Mouse (Mus musculus): ENCODE data around the gene Itpr3. TPM values are rescaled to one million over a fixed set of nuclear protein-coding genes. Genes with fewer than 3 reads are reported as not detected.

Itpr3 gene
- polyA plus RNA-seq, 1 experiment = 21.9 TPM

GRCm38 (mm10) chr17:27140262-27140661, 83.2 kb downstream of the Itpr3 start:
- H3K27me3 ChIP-seq (ENCODE audit: control insufficient read depth, insufficient read depth, low read length, poor library complexity, severe bottlenecking) = no peaks in the 10 kb centered on the region
- no peak overlapping the region for H3K27ac ChIP-seq (ENCODE audit: insufficient read depth, low read length)
- no peak overlapping the region for H3K9ac ChIP-seq (ENCODE audit: low read depth, poor library complexity, severe bottlenecking)
- peaks cover 4% of the 10 kb centered on the region for H3K4me1 ChIP-seq (ENCODE audit: control insufficient read depth, insufficient read depth, low read length)
- no peaks in the 10 kb centered on the region for H3K36me3 ChIP-seq (ENCODE audit: control insufficient read depth, insufficient read depth, low read length, poor library complexity, severe bottlenecking)
- no peak overlapping the region for H3K4me3 ChIP-seq (ENCODE audit: low read depth, low read length)
- no peaks in the 10 kb centered on the region for H3K9me3 ChIP-seq (replicated peaks; ENCODE audit: control insufficient read depth, insufficient read depth, low read length, poor library complexity, severe bottlenecking)
- no peak for TF ChIP-seq EP300 (IDR thresholded peaks at IDR 0.05; ENCODE audit: insufficient read depth, low read depth, low read length)
- TF ChIP-seq CTCF (IDR thresholded peaks at IDR 0.05; ENCODE audit: low read depth, low read length) = no peak
- no peak for TF ChIP-seq POLR2A (IDR thresholded peaks at IDR 0.05; ENCODE audit: insufficient read depth, low read length)

GRCm38 (mm10) chr17:27141971-27142450, 84.9 kb downstream of the Itpr3 start:
- Histone ChIP-seq H3K9ac (ENCODE audit: low read depth, poor library complexity, severe bottlenecking) (no peak overlapping the region), H3K36me3 (ENCODE audit: control insufficient read depth, insufficient read depth, low read length, poor library complexity, severe bottlenecking) (no peaks in the 10 kb centered on the region), H3K9me3 (replicated peaks; ENCODE audit: control insufficient read depth, insufficient read depth, low read length, poor library complexity, severe bottlenecking) (no peaks in the 10 kb centered on the region), H3K27me3 (ENCODE audit: control insufficient read depth, insufficient read depth, low read length, poor library complexity, severe bottlenecking) (no peaks in the 10 kb centered on the region), H3K27ac (ENCODE audit: insufficient read depth, low read length) (no peak overlapping the region), H3K4me1 (ENCODE audit: control insufficient read depth, insufficient read depth, low read length) (peaks cover 4% of the 10 kb centered on the region), H3K4me3 (ENCODE audit: low read depth, low read length) (no peak overlapping the region)
- 0 out of 2 replicates have a peak, but pooled peaks have one; percentile 8 for TF ChIP-seq EP300 (IDR thresholded peaks at IDR 0.05; ENCODE audit: insufficient read depth, low read depth, low read length)
- TF ChIP-seq POLR2A (IDR thresholded peaks at IDR 0.05; ENCODE audit: insufficient read depth, low read length) = no peak

DNA sequence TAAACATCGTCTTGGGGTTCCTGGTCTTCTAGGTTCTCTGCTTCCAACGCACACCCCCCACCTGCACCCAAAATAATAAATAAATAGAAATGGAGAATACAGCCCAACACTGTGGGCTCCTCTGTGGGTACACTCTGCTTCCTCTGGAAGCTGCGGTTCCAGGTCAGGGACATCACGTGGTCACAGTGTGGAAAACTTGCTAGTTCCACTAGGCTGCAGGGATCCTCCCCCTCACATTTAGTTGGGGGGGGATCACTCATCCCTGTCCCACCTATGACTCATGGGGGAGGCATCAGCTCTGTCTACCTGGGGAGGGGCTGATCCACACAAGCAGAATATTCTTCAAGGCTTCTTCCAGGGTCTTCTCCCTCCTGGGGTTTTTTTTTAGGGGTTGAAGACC, 87.0 kb downstream of the Itpr3 start:
- H3K9ac ChIP-seq (ENCODE audit: low read depth, poor library complexity, severe bottlenecking) = no peak overlapping the region
- no peaks in the 10 kb centered on the region for H3K9me3 ChIP-seq (replicated peaks; ENCODE audit: control insufficient read depth, insufficient read depth, low read length, poor library complexity, severe bottlenecking)
- H3K27ac ChIP-seq (ENCODE audit: insufficient read depth, low read length) = no peak overlapping the region
- H3K36me3 ChIP-seq (ENCODE audit: control insufficient read depth, insufficient read depth, low read length, poor library complexity, severe bottlenecking) = no peaks in the 10 kb centered on the region
- peaks cover 4% of the 10 kb centered on the region for H3K4me1 ChIP-seq (ENCODE audit: control insufficient read depth, insufficient read depth, low read length)
- no peaks in the 10 kb centered on the region for H3K27me3 ChIP-seq (ENCODE audit: control insufficient read depth, insufficient read depth, low read length, poor library complexity, severe bottlenecking)
- H3K4me3 ChIP-seq (ENCODE audit: low read depth, low read length) = no peak overlapping the region
- TF ChIP-seq CTCF (IDR thresholded peaks at IDR 0.05; ENCODE audit: low read depth, low read length) = no peak

DNA sequence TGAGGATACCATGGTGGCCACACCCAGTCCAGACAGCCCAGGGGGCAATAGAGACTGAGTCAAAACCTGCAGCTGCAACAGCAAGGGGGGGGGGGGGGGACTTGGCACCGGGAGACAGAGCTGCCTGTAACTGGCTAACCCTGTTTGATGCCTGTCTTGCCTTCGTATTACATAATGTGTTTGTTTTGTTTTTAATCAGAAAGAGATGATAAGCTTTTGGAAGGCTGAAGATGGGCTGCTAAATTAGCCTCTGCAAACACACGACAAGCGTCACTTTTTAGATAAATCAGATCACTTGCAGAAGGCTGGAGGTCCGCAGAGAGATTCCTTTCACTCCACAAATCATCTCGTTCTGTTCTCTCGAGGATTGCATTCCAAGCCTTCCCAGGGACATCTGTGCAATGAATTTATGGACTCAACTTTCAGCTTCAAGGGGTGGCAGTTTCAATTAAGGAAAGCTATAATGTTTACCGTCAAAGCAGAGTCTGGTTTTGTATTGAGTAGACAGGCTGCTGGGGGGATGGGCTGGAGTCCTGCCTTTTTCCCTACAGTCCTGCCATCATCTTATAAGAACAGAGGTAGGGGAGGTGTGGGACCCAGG, 89.3 kb downstream of the Itpr3 start:
- no peak overlapping the region for H3K27ac ChIP-seq (ENCODE audit: insufficient read depth, low read length)
- H3K4me3 ChIP-seq (ENCODE audit: low read depth, low read length) = no peak overlapping the region
- H3K36me3 ChIP-seq (ENCODE audit: control insufficient read depth, insufficient read depth, low read length, poor library complexity, severe bottlenecking) = no peaks in the 10 kb centered on the region
- TF ChIP-seq CTCF (IDR thresholded peaks at IDR 0.05; ENCODE audit: low read depth, low read length) (no peak), EP300 (IDR thresholded peaks at IDR 0.05; ENCODE audit: insufficient read depth, low read depth, low read length) (no peak), POLR2A (IDR thresholded peaks at IDR 0.05; ENCODE audit: insufficient read depth, low read length) (no peak)
- no peaks in the 10 kb centered on the region for H3K9me3 ChIP-seq (replicated peaks; ENCODE audit: control insufficient read depth, insufficient read depth, low read length, poor library complexity, severe bottlenecking)
- no peaks in the 10 kb centered on the region for H3K27me3 ChIP-seq (ENCODE audit: control insufficient read depth, insufficient read depth, low read length, poor library complexity, severe bottlenecking)
- H3K4me1 ChIP-seq (ENCODE audit: control insufficient read depth, insufficient read depth, low read length) = peaks cover 4% of the 10 kb centered on the region
- no peak overlapping the region for H3K9ac ChIP-seq (ENCODE audit: low read depth, poor library complexity, severe bottlenecking)

DNA sequence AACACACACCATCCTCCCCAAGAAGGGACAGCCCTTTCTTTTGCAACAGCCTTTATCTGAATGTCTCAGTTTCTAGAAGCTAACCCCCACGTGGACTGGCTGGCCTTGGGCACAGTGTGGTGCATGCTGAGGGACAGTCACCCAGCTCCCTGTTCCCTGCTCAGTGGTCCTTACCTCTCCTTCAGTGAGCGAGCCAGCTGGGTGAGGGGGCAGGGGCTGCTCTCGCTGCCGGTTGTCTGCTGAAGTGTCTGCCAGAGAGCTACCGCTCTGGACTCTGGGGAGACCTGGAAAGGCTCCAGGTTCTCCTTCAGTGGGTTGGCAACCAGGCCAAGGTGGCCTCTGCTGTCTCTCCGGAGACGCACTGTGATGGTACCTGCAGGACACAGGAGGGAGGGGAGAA, 93.8 kb downstream of the Itpr3 start:
- TF ChIP-seq EP300 (IDR thresholded peaks at IDR 0.05; ENCODE audit: insufficient read depth, low read depth, low read length) (no peak), POLR2A (IDR thresholded peaks at IDR 0.05; ENCODE audit: insufficient read depth, low read length) (no peak), CTCF (IDR thresholded peaks at IDR 0.05; ENCODE audit: low read depth, low read length) (no peak)
- Histone ChIP-seq H3K27me3 (ENCODE audit: control insufficient read depth, insufficient read depth, low read length, poor library complexity, severe bottlenecking) (no peaks in the 10 kb centered on the region), H3K9me3 (replicated peaks; ENCODE audit: control insufficient read depth, insufficient read depth, low read length, poor library complexity, severe bottlenecking) (no peaks in the 10 kb centered on the region), H3K36me3 (ENCODE audit: control insufficient read depth, insufficient read depth, low read length, poor library complexity, severe bottlenecking) (no peaks in the 10 kb centered on the region), H3K27ac (ENCODE audit: insufficient read depth, low read length) (no peak overlapping the region), H3K4me3 (ENCODE audit: low read depth, low read length) (no peak overlapping the region), H3K9ac (ENCODE audit: low read depth, poor library complexity, severe bottlenecking) (no peak overlapping the region), H3K4me1 (ENCODE audit: control insufficient read depth, insufficient read depth, low read length) (no peaks in the 10 kb centered on the region)

GRCm38 (mm10) chr17:27151411-27151810, 94.3 kb downstream of the Itpr3 start:
- no peaks in the 10 kb centered on the region for H3K9me3 ChIP-seq (replicated peaks; ENCODE audit: control insufficient read depth, insufficient read depth, low read length, poor library complexity, severe bottlenecking)
- no peaks in the 10 kb centered on the region for H3K27me3 ChIP-seq (ENCODE audit: control insufficient read depth, insufficient read depth, low read length, poor library complexity, severe bottlenecking)
- TF ChIP-seq EP300 (IDR thresholded peaks at IDR 0.05; ENCODE audit: insufficient read depth, low read depth, low read length) (no peak), POLR2A (IDR thresholded peaks at IDR 0.05; ENCODE audit: insufficient read depth, low read length) (no peak), CTCF (IDR thresholded peaks at IDR 0.05; ENCODE audit: low read depth, low read length) (peak; percentile 78)
- no peak overlapping the region for H3K9ac ChIP-seq (ENCODE audit: low read depth, poor library complexity, severe bottlenecking)
- no peak overlapping the region for H3K4me3 ChIP-seq (ENCODE audit: low read depth, low read length)
- no peaks in the 10 kb centered on the region for H3K36me3 ChIP-seq (ENCODE audit: control insufficient read depth, insufficient read depth, low read length, poor library complexity, severe bottlenecking)
- H3K4me1 ChIP-seq (ENCODE audit: control insufficient read depth, insufficient read depth, low read length) = no peaks in the 10 kb centered on the region
- H3K27ac ChIP-seq (ENCODE audit: insufficient read depth, low read length) = no peak overlapping the region

Measured in ES-Bruce4 (cell line).